Mouse (Mus musculus) bone marrow macrophage, adult 2 months (primary cell): ENCODE measurements around the gene Phf3.

Experiments
- CTCF ChIP-seq: IDR thresholded peaks from 2 replicates; pipeline ENCODE4 v1.5.1; 2012; ENCODE audit warnings: low read depth, mild to moderate bottlenecking, low read length, moderate library complexity
- POLR2A ChIP-seq: IDR thresholded peaks from 2 replicates; pipeline ENCODE4 v1.6.1; 2012; ENCODE audit warnings: mild to moderate bottlenecking, low read depth, low read length, borderline replicate concordance

- TF ChIP-seq CTCF (no peak), POLR2A (no peak)
These were observed 34.1 kb downstream of the Phf3 start for GRCm38 (mm10) chr1:30839662-30840061.
